Mouse (Mus musculus) olfactory bulb, adult 2 months (tissue): Measurements from ENCODE around the gene Fshr. TPM values are rescaled to one million over a fixed set of nuclear protein-coding genes. Genes with fewer than 3 reads are reported as not detected.

ENCODE experiments used
- H3K27ac ChIP-seq: fragments of 200-500 bp; 2 replicates; pipeline ENCODE4 v1.5.1; 2012; ENCODE audit warnings: low read depth, low read length; ENCODE audit not compliant: insufficient read depth
- H3K4me1 ChIP-seq: fragments of 200-500 bp; 2 replicates; pipeline ENCODE4 v1.6.1; 2012; ENCODE audit warnings: low read length; ENCODE audit not compliant: control insufficient read depth, insufficient read depth
- H3K4me3 ChIP-seq: fragments of 200-500 bp; 2 replicates; pipeline ENCODE4 v1.5.1; 2012; ENCODE audit warnings: mild to moderate bottlenecking, low read depth, low read length, moderate library complexity; ENCODE audit not compliant: insufficient read depth
- CTCF ChIP-seq: fragments of 200-500 bp; IDR thresholded peaks from 2 replicates; pipeline ENCODE4 v1.5.1; 2012; ENCODE audit warnings: low read depth, mild to moderate bottlenecking, low read length, moderate library complexity; ENCODE audit not compliant: insufficient read depth
- POLR2A ChIP-seq: fragments of 200-500 bp; IDR thresholded peaks from 2 replicates; pipeline ENCODE4 v1.6.1; 2012; ENCODE audit warnings: mild to moderate bottlenecking, low read depth, low read length, moderate library complexity; ENCODE audit not compliant: insufficient read depth
- WGBS: fragments of 180-500 bp; shearing (Covaris S2); methylation state at CpG from one replicate; pipeline ENCODE4 v1.1.7; 2018; 5-methylcytosine and 5-hydroxymethylcytosine counted together
- polyA plus RNA-seq: library from polyadenylated mRNA; stranded (reverse); fragments of >200 nt; gene quantifications from 2 replicates; pipeline ENCODE4 v1.2.4, GENCODE M21; 2012; ENCODE audit warnings: low replicate concordance; ENCODE audit not compliant: missing spikeins, insufficient read depth, insufficient read length

Fshr gene
- polyA plus RNA-seq, 1 experiment, result not detected

- Histone ChIP-seq H3K4me3 (no peak overlapping the region), H3K4me1 (peaks cover 2% of the 10 kb centered on the region; the same call in 1 of the 2 replicates), H3K27ac (no peak overlapping the region)
- 20% methylated on average over 7 of the region's 7 CpGs for WGBS
- TF ChIP-seq POLR2A, result no peak
- TF ChIP-seq CTCF, result no peak
These were observed 262.9 kb downstream of the Fshr start for GRCm38 (mm10) chr17:88937341-88938152.

GRCm38 (mm10) chr17:88936941-88937340 lies 263.5 kb downstream of the Fshr start:
- TF ChIP-seq CTCF (no peak), POLR2A (no peak)

More at GRCm38 (mm10) chr17:88936941-88937340, 263.5 kb downstream of the Fshr start:
- Histone ChIP-seq H3K27ac (no peak overlapping the region), H3K4me1 (peaks cover 2% of the 10 kb centered on the region; the same call in 1 of the 2 replicates), H3K4me3 (no peak overlapping the region)
- 81% methylated on average over 3 of the region's 3 CpGs for WGBS
